Mouse (Mus musculus): ENCODE results near the gene Rngtt. TPM values are rescaled to one million over a fixed set of nuclear protein-coding genes. Genes with fewer than 3 reads are reported as not detected.

Gene Rngtt
- polyA plus RNA-seq, 1 experiment from 2014 or later = 33.3 TPM

DNA sequence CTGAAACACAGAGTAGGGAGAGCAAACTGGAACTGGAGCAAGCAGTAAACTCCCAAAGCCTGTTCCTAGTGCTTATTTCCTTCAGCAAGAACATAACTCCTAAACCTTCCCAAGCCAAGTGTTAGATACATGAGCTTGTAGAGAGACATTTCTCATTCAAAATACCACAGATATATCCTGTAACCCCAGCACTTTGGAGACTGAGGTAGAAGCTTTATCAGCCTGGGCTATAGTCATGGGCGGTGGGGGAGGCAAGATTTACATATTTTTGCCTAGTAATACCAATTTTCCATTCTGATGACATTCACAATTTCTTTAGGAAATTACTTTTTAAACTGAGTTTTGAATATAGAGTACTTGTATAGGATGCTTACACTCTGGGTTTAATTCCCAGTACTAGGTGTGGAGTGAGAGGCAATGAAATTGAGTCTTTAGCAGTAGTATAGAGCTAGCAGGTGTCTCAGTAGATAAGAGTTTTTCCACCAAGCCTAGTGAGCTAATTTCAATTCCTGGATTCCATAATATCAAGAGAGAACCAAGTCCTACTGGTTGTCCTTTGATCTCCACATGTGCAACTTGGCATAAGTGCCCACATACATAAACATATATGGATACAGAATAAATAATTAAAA, 160.7 kb downstream of the Rngtt start:
- H3K9me3 ChIP-seq (replicated peaks) = no peaks in the 10 kb centered on the region
- no peaks in the 10 kb centered on the region for H3K27me3 ChIP-seq (ENCODE audit: low read depth, poor library complexity, severe bottlenecking)
- no peaks in the 10 kb centered on the region for H3K36me3 ChIP-seq
- H3K4me1 ChIP-seq = no peaks in the 10 kb centered on the region
- no peak overlapping the region for H3K27ac ChIP-seq (replicated peaks)
- no peak overlapping the region for H3K4me3 ChIP-seq
- no peak for DNase-seq (ENCODE audit: low spot score)
- 91% methylated on average over 1 of the region's 1 CpGs for WGBS

DNA sequence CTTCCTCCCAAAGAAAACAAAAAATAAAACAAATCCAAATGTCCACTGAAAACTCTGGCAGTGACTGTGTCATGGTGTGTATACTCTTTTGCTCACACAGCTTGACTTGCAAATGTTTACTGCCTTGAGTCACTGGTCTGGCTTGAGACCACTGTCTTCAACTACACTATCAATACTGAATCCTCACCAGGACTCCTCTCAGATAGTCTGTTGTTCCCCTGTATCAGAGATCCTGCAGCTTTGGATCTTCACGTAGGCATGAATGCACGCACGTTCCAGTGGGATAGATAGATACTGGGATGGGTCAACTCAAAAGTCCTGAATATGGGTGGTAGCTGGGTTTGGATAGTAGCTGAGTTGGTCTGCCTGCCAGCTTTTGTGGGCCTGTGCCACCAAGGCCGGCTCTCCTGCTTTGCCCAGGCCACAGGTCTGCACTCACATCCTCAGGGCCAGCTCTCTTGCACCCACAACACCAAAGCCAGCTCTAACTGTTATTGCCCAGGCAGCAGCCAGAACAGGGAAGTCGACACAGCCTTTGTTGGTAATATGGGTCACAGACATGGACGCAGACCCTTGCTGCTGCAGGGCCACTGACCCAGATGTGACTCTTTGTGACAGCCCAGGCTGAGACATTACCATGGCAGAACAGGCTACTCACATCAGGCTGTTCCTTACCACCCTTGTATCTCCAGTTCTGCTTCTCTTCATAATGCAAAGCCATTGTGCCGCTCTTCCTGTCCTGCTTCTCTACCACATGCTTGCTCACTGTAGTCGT, 168.1 kb downstream of the Rngtt start:
- Histone ChIP-seq H3K27ac (replicated peaks) (no peak overlapping the region), H3K9me3 (replicated peaks) (no peaks in the 10 kb centered on the region), H3K36me3 (no peaks in the 10 kb centered on the region), H3K27me3 (ENCODE audit: low read depth, poor library complexity, severe bottlenecking) (no peaks in the 10 kb centered on the region), H3K4me3 (no peak overlapping the region), H3K4me1 (peaks cover 8% of the 10 kb centered on the region; the same call in 1 of the 2 replicates)
- 90% methylated on average over 8 of the region's 8 CpGs for WGBS
- DNase-seq (ENCODE audit: low spot score) = no peak

DNA sequence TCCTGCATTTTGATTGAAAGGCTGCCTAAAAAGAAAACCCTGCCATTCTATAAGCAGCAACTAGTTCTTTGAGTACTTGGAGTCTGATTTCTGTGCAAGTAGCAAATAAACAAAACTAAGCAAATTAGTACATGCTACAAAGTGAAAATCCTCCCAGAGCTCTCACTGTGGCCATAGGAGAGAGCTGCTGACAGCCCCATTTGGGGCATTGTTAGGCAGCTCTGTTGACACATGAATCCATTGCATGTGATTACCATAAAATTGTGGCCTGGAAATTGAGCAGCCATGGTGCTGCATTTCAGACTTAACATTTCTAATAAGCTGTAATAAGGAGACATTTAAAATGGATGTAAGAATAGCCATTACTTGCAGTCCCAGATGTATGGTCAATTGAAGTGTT, 171.6 kb downstream of the Rngtt start:
- Histone ChIP-seq H3K36me3 (no peaks in the 10 kb centered on the region), H3K27ac (replicated peaks) (peak overlapping the region; percentile 42), H3K9me3 (replicated peaks) (no peaks in the 10 kb centered on the region), H3K27me3 (ENCODE audit: low read depth, poor library complexity, severe bottlenecking) (no peaks in the 10 kb centered on the region), H3K4me1 (peaks cover 11% of the 10 kb centered on the region; the same call in 1 of the 2 replicates), H3K4me3 (no peak overlapping the region)
- DNase-seq (ENCODE audit: low spot score) = no peak

DNA sequence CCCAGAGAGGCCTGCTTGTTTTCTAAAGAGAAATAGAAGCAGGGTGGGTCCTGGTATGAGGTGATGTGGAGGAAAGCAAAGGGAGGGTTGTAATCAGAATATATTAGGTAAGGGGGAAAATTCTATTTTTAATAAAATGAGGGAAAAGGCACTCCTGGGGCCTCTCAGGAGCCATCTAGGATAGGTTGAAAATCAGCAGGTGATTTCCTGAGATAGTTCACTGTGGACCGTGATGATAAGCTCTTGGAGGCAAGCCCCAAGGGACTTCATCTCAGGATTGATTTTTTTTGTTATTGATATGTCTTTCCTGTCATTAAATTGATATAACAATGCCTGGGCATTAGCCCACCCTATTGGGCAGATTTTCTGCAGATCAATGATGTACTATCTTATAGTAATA, 175.9 kb downstream of the Rngtt start:
- DNase-seq (ENCODE audit: low spot score) = no peak
- H3K27ac ChIP-seq (replicated peaks) = no peak overlapping the region
- whole genome bisulfite sequencing = 82% methylated on average over 1 of the region's 1 CpGs
- H3K4me1 ChIP-seq = peaks cover 11% of the 10 kb centered on the region; the same call in 1 of the 2 replicates
- no peaks in the 10 kb centered on the region for H3K36me3 ChIP-seq
- H3K27me3 ChIP-seq (ENCODE audit: low read depth, poor library complexity, severe bottlenecking) = no peaks in the 10 kb centered on the region
- H3K9me3 ChIP-seq (replicated peaks) = no peaks in the 10 kb centered on the region
- H3K4me3 ChIP-seq = no peak overlapping the region

DNA sequence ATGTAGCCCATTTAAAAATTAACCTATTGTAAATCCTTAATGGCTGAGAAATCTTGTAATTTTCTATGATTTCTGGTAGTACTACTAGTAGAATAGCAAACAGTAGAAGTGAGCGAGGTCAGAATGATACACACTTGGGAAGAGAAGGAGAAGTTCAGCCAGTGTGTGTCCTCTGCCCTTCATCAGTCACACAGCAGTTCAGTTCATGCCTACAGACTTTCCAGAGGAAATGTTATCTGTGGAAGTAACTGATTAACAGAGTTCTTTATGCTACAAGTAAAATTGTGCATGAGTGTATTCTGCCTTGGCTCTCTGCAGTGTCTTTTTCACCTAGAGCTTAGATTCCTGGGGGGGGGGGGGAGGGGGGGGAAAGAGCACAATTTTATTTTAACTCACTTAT, 181.0 kb downstream of the Rngtt start:
- H3K4me3 ChIP-seq = no peak overlapping the region
- no peak overlapping the region for H3K27ac ChIP-seq (replicated peaks)
- 92% methylated on average over 1 of the region's 1 CpGs for WGBS

DNA sequence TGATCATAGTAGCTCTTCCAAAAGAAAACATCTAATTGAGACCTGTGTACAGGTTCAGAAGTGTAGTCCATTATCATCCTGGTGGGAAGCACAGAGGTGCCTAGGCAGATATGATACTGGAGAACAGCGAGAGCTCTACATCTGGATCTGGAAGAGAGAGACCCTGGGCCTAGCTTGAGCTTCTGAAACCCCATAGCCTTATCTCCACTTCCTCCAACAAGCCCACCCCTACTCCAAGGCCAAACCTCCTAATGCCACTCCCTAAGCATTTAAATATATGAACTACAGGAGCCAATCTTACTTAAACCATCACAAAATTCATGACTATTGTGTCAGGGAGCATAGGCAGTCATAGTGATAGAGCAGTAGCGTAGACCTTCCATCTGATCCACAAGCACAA, 184.3 kb downstream of the Rngtt start:
- Histone ChIP-seq H3K4me3 (no peak overlapping the region), H3K9me3 (replicated peaks) (no peaks in the 10 kb centered on the region), H3K27ac (replicated peaks) (no peak overlapping the region), H3K4me1 (peaks cover 32% of the 10 kb centered on the region), H3K36me3 (peaks cover 5% of the 10 kb centered on the region; the same call in 1 of the 2 replicates), H3K27me3 (ENCODE audit: low read depth, poor library complexity, severe bottlenecking) (no peaks in the 10 kb centered on the region)
- no peak for DNase-seq (ENCODE audit: low spot score)
- 92% methylated on average over 2 of the region's 2 CpGs for WGBS

More for the DNA sequence above, 181.0 kb downstream of the Rngtt start:
- Histone ChIP-seq H3K9me3 (replicated peaks) (no peaks in the 10 kb centered on the region), H3K36me3 (peaks cover 5% of the 10 kb centered on the region; the same call in 1 of the 2 replicates), H3K27me3 (ENCODE audit: low read depth, poor library complexity, severe bottlenecking) (no peaks in the 10 kb centered on the region), H3K4me1 (peaks cover 7% of the 10 kb centered on the region; the same call in 1 of the 2 replicates)
- no peak for DNase-seq (ENCODE audit: low spot score)

DNA sequence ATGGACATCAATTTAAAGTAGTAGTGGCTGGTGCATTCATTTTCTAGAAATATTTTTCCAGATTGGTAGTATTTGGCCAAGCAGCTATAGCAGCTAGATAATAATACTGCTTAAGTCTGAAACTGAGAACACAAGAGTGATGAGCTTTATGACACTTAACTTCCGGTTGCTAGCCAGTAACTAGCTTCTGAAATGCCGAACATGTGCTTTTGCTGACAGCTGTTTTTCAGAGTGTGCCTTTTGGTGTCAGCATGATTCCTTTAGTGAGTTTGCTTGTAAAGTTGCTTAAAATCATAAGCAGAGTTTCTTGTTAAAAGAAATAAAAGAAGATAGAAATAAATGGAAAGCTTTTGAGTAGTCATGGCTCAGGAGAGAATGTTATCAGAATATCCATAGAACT, 186.9 kb downstream of the Rngtt start:
- H3K27me3 ChIP-seq (ENCODE audit: low read depth, poor library complexity, severe bottlenecking) = no peaks in the 10 kb centered on the region
- 65% methylated on average over 2 of the region's 2 CpGs for WGBS
- peak overlapping the region; percentile 42; the same call in 1 of the 2 replicates for H3K27ac ChIP-seq (replicated peaks)

DNA sequence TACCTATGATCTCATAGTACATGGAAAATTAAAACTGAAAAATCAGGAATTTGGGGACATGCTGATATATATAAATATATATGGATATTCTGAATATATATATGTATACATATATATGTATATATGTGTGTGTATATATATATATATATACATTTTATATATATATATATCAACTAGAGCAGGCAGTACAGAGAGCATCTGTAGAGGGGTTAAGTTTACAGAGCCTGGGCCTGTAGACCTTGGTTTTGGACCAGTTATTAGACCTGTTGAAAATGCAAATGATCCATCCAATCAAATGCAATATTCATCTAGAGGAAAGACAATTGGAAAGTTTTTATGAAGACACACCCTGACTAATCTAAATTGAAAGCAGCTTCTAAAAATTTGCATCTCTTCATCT, 187.5 kb downstream of the Rngtt start:
- Histone ChIP-seq H3K27ac (replicated peaks) (0 out of 2 replicates have a peak overlapping the region, but pooled peaks have one; percentile 42), H3K9me3 (replicated peaks) (no peaks in the 10 kb centered on the region), H3K4me1 (peaks cover 50% of the 10 kb centered on the region), H3K27me3 (ENCODE audit: low read depth, poor library complexity, severe bottlenecking) (no peaks in the 10 kb centered on the region), H3K4me3 (no peak overlapping the region), H3K36me3 (peaks cover 18% of the 10 kb centered on the region)
- DNase-seq (ENCODE audit: low spot score) = no peak

More for the DNA sequence above, 186.9 kb downstream of the Rngtt start:
- Histone ChIP-seq H3K4me3 (no peak overlapping the region), H3K4me1 (peaks cover 50% of the 10 kb centered on the region), H3K9me3 (replicated peaks) (no peaks in the 10 kb centered on the region), H3K36me3 (peaks cover 14% of the 10 kb centered on the region)
- DNase-seq (ENCODE audit: low spot score) = no peak

DNA sequence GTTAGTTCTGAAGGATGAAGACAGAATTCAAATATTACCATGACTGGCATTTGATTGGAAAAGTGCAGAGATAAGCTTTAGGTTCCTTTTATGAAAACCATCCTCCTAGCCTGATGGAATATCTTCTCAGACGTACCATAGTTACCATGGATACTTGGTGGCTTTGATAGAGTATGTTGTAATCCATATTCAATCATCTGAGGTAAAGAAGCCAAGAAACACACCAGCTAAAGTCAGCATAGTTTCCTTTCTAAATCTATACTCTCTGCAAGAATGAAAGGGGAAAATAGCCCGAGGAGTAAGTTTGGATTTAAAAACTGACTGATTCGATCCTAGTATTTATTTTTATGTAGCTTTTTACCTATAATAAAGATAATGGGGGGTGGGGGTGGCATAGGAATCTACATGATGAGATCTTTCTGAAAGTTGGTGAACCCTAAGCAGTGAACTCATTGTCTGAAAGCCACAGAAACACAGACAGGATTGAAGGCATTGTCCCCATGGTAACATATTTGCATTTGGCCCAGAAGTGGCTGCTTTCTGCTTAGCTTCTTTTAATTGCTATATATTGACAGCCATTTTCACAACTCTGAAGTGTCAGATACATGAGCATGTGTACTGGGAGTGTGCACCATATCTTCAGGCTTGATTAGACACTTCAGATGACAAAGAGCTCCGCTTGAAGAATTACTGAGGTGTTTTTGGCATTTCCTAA, 188.2 kb downstream of the Rngtt start:
- no peak for DNase-seq (ENCODE audit: low spot score)
- Histone ChIP-seq H3K4me1 (peaks cover 50% of the 10 kb centered on the region), H3K27ac (replicated peaks) (peak overlapping the region; percentile 49; the same call in 1 of the 2 replicates), H3K4me3 (no peak overlapping the region), H3K27me3 (ENCODE audit: low read depth, poor library complexity, severe bottlenecking) (no peaks in the 10 kb centered on the region), H3K36me3 (peaks cover 22% of the 10 kb centered on the region), H3K9me3 (replicated peaks) (no peaks in the 10 kb centered on the region)
- 48% methylated on average over 4 of the region's 4 CpGs for WGBS

DNA sequence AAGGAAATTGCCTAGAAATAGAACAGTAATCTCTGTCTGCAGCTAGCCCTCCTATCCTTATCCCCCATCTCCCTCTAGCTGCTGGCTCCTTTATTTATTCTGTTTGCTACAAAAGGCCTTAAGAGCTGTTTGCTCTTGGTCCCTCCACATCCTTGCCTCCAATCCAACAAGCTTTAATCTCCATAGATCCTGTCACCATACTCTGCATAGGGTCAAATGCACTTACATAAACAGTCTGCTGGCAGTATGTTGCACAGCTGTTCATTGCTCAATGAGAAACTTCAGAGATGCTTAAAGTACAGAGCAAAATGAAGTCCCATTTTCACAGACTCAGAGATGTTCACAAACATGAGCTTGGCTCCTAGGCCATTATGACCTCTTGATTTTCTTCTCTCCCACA, 196.5 kb downstream of the Rngtt start:
- H3K36me3 ChIP-seq = peaks cover 30% of the 10 kb centered on the region
- H3K27ac ChIP-seq (replicated peaks) = no peak overlapping the region
- H3K4me1 ChIP-seq = 0 out of 2 replicates have a peak, but pooled peaks cover 2% of the 10 kb centered on the region
- no peaks in the 10 kb centered on the region for H3K27me3 ChIP-seq (ENCODE audit: low read depth, poor library complexity, severe bottlenecking)
- H3K9me3 ChIP-seq (replicated peaks) = no peaks in the 10 kb centered on the region
- H3K4me3 ChIP-seq = no peak overlapping the region
- DNase-seq (ENCODE audit: low spot score) = no peak

DNA sequence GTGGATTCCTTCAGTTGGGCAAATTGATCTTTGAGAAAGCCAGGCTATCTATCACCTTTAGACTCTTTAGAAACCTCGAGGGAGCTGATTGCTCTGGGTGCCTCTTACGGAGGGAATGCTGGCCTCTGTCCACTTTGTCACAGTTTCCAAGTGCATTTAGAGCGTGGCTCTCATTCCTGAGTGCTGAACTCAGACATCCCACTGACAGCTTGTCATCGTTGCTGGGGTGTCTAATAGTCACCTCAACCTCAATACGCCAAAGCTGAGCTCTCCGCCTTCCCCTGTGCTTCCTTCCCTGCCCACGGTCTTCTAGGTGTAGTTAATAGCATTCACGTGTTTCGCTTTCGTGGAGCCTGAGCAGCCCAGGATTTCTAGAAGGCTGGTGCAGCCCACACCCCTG, 200.4 kb downstream of the Rngtt start:
- Histone ChIP-seq H3K4me1 (peaks cover 9% of the 10 kb centered on the region; the same call in 1 of the 2 replicates), H3K27ac (replicated peaks) (no peak overlapping the region), H3K4me3 (no peak overlapping the region), H3K36me3 (peaks cover 6% of the 10 kb centered on the region; the same call in 1 of the 2 replicates), H3K9me3 (replicated peaks) (no peaks in the 10 kb centered on the region), H3K27me3 (ENCODE audit: low read depth, poor library complexity, severe bottlenecking) (no peaks in the 10 kb centered on the region)
- DNase-seq (ENCODE audit: low spot score) = no peak
- WGBS = 92% methylated on average over 10 of the region's 10 CpGs

DNA sequence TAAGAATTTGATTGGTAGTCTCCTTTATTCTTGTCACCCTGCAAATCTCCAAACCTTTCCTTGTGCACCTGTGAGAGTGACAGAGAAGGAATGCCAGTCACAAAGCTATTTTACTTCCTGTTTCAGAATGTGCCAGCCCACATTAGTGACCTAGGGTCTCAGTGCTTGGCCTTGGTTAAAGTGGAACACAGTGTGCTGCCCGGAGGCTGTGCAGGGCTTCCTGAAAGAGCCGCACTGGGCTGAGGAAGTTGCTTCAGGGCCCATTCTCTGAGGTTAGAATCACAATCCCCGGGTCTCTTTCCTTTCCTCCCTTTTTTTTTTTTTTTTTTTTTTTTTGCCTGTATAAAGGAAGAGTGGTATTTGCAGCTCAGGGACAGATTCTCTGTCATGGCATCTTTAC, 203.3 kb downstream of the Rngtt start:
- no peak overlapping the region for H3K4me3 ChIP-seq
- WGBS = 77% methylated on average over 3 of the region's 3 CpGs
- DNase-seq (ENCODE audit: low spot score) = no peak
- H3K4me1 ChIP-seq = peaks cover 9% of the 10 kb centered on the region; the same call in 1 of the 2 replicates
- H3K36me3 ChIP-seq = no peaks in the 10 kb centered on the region
- H3K27me3 ChIP-seq (ENCODE audit: low read depth, poor library complexity, severe bottlenecking) = no peaks in the 10 kb centered on the region
- no peaks in the 10 kb centered on the region for H3K9me3 ChIP-seq (replicated peaks)
- H3K27ac ChIP-seq (replicated peaks) = no peak overlapping the region
